Mouse (Mus musculus): ENCODE measurements at regions not wholly inside any gene's neighbourhood (a gene's known extent, or its start where the extent isn't known, plus 50 kb on each side); places are given as distances from the start of the nearest gene placed in this dataset.

DNA sequence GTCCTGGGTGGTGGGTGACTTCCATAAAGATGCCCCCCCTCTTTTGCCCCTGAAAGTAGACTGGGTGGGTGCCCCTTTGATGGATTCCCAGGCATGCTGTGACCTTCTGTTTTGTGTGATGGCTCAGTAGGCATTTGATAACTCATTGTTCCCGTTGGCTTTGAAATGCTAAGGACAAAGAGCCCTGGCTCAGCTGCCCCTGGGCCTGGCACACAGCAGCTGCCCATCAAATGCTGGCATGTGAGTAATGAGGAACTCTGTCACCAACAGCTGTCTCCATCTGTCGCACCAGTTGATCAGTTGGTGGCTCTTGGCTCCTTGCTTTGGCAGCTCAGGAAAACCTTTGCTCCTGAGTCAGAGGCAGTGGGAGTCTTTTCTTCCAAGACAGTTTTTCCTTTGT is 264.8 kb upstream of the Cxcr4 start:
- no peak for TF ChIP-seq POLR2A (IDR thresholded peaks at IDR 0.05; ENCODE audit: control insufficient read depth, low read depth, low read length)
- no peak for TF ChIP-seq CTCF (IDR thresholded peaks at IDR 0.05; ENCODE audit: control insufficient read depth, insufficient read depth, insufficient replicate concordance, low read depth, low read length)
- H3K36me3 ChIP-seq (ENCODE audit: control insufficient read depth, insufficient read depth, low read length): no peaks in the 10 kb centered on the region
- H3K4me1 ChIP-seq (ENCODE audit: control insufficient read depth, insufficient read depth, low read length): no peaks in the 10 kb centered on the region
- no peak overlapping the region for H3K4me3 ChIP-seq (ENCODE audit: control insufficient read depth, low read depth, low read length)
- H3K27ac ChIP-seq (ENCODE audit: control insufficient read depth, insufficient read depth, low read depth, low read length): no peak overlapping the region
- H3K27me3 ChIP-seq (ENCODE audit: control insufficient read depth, insufficient read depth, low read length): no peaks in the 10 kb centered on the region

DNA sequence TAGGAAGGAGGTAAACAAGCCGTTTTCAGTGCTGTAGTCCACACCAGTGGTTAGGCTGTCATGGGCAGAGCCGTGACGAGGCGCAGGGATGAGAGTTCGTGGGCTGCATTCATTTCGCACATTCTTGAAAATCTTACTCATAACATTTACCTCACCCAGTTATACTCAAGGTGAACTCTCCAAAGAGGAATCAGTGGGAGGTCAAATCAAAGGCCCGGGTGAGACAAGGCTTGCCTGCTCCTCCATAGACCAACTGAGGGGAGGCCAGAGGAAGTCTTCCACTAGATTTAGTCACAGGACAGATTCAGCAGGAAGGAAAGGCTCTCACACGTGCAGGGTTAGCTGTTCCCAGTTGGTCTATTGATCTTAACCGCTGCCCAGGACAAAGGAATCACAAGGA is 262.6 kb upstream of the Cxcr4 start:
- TF ChIP-seq POLR2A (IDR thresholded peaks at IDR 0.05; ENCODE audit: control insufficient read depth, low read depth, low read length): no peak
- TF ChIP-seq CTCF (IDR thresholded peaks at IDR 0.05; ENCODE audit: control insufficient read depth, insufficient read depth, insufficient replicate concordance, low read depth, low read length): no peak
- H3K4me3 ChIP-seq (ENCODE audit: control insufficient read depth, low read depth, low read length): no peak overlapping the region
- no peaks in the 10 kb centered on the region for H3K36me3 ChIP-seq (ENCODE audit: control insufficient read depth, insufficient read depth, low read length)
- no peak overlapping the region for H3K27ac ChIP-seq (ENCODE audit: control insufficient read depth, insufficient read depth, low read depth, low read length)
- no peaks in the 10 kb centered on the region for H3K27me3 ChIP-seq (ENCODE audit: control insufficient read depth, insufficient read depth, low read length)
- no peaks in the 10 kb centered on the region for H3K4me1 ChIP-seq (ENCODE audit: control insufficient read depth, insufficient read depth, low read length)

DNA sequence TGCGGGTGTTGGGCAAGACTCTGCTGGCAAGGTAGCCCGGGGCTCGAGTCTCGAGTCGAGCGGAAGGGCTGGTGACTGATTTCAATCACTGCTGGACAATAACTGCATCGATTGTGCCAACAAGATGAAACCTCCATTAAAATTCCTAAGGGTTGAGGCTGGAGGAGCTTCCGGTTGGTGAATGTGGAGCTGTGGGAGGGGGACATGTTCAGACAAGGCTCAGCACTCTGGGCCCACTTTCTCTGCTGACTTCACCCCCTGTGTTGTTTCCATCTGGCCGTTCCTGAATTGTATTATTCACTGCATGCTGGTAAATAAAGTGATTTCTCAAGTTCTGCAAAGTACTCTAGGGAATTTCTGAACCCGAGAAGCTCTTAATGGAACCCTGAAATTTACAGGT is 261.2 kb upstream of the Cxcr4 start:
- no peaks in the 10 kb centered on the region for H3K27me3 ChIP-seq (ENCODE audit: control insufficient read depth, insufficient read depth, low read length)
- H3K4me1 ChIP-seq (ENCODE audit: control insufficient read depth, insufficient read depth, low read length): no peaks in the 10 kb centered on the region
- H3K36me3 ChIP-seq (ENCODE audit: control insufficient read depth, insufficient read depth, low read length): no peaks in the 10 kb centered on the region
- H3K4me3 ChIP-seq (ENCODE audit: control insufficient read depth, low read depth, low read length): no peak overlapping the region
- TF ChIP-seq CTCF (IDR thresholded peaks at IDR 0.05; ENCODE audit: control insufficient read depth, insufficient read depth, insufficient replicate concordance, low read depth, low read length) (no peak), POLR2A (IDR thresholded peaks at IDR 0.05; ENCODE audit: control insufficient read depth, low read depth, low read length) (no peak)
- H3K27ac ChIP-seq (ENCODE audit: control insufficient read depth, insufficient read depth, low read depth, low read length): no peak overlapping the region

DNA sequence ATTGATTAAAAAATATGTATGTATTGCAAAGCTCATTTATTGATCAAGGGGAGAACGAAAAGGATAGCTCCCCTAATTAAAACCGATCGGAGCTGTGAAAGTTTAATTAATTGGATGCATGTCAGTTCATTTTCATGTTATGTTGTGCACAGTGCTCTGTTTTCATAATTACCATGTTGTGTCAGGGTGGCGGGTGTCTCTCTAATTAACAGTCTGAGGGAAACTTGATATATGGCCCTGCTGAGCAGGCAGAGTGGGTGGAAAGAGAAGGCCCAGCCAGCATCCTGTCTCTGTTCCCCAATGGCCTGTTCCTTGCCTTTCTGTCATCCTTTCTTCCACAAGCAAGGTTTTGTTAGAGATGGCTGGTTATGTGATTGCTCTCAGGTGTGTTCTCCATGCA is 245.3 kb upstream of the Cxcr4 start:
- H3K36me3 ChIP-seq (ENCODE audit: control insufficient read depth, insufficient read depth, low read length): no peaks in the 10 kb centered on the region
- TF ChIP-seq POLR2A (IDR thresholded peaks at IDR 0.05; ENCODE audit: control insufficient read depth, low read depth, low read length) (no peak), CTCF (IDR thresholded peaks at IDR 0.05; ENCODE audit: control insufficient read depth, insufficient read depth, insufficient replicate concordance, low read depth, low read length) (no peak)
- H3K4me3 ChIP-seq (ENCODE audit: control insufficient read depth, low read depth, low read length): no peak overlapping the region
- peaks cover 4% of the 10 kb centered on the region; the same call in 1 of the 2 replicates for H3K4me1 ChIP-seq (ENCODE audit: control insufficient read depth, insufficient read depth, low read length)
- no peaks in the 10 kb centered on the region for H3K27me3 ChIP-seq (ENCODE audit: control insufficient read depth, insufficient read depth, low read length)
- no peak overlapping the region for H3K27ac ChIP-seq (ENCODE audit: control insufficient read depth, insufficient read depth, low read depth, low read length)

DNA sequence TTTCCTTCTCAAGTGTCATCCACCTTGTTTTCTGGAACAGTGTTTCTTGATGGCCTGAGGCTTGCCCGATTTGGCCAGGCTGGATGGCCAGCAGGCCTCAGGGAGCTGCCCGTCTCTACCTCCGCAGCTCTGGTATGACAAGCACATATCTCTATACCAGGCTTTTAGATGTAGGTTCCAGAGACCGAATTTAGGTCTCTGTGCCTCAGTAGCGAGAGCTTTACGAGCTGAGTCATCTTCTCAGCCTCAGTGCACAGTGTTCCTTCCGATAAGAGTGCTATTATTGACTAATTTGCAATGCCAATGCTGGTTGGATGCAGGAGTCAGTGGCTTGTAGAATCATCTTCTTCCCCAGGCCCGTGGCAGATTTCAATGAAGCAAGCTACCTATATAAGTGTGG is 243.4 kb upstream of the Cxcr4 start:
- Histone ChIP-seq H3K27ac (ENCODE audit: control insufficient read depth, insufficient read depth, low read depth, low read length) (no peak overlapping the region), H3K36me3 (ENCODE audit: control insufficient read depth, insufficient read depth, low read length) (no peaks in the 10 kb centered on the region), H3K4me3 (ENCODE audit: control insufficient read depth, low read depth, low read length) (no peak overlapping the region), H3K27me3 (ENCODE audit: control insufficient read depth, insufficient read depth, low read length) (no peaks in the 10 kb centered on the region), H3K4me1 (ENCODE audit: control insufficient read depth, insufficient read depth, low read length) (peaks cover 4% of the 10 kb centered on the region; the same call in 1 of the 2 replicates)
- TF ChIP-seq CTCF (IDR thresholded peaks at IDR 0.05; ENCODE audit: control insufficient read depth, insufficient read depth, insufficient replicate concordance, low read depth, low read length) (no peak), POLR2A (IDR thresholded peaks at IDR 0.05; ENCODE audit: control insufficient read depth, low read depth, low read length) (no peak)

DNA sequence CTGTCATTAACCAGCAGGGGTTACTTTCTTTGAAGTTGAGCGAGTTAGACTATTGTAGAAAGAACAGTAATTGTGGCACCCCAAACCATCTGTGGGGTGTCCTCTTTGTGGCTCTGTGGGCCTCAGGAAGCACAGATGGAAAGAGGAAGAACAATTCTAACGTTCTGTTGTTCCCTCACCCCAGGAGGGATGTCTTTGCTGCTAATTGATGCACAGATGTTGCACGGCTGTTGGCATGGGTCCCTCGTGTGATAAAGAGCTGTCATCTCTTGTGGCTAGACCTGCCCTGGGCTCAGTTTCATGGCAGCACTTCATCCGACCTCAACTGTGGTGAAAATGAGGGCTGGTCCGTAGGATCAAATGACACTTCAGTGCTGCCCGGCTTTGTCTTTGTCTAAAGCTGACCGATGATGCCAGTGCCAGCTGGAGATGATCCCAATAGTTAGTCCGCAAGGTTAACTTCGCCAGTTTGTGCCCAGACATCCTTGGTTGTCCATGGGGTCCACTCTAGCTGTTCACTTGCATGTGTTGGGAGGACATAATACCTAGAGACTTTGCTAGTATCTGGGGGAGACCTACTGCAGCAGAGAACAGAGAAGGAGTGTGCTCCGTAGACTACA is 241.1 kb upstream of the Cxcr4 start:
- Histone ChIP-seq H3K4me1 (ENCODE audit: control insufficient read depth, insufficient read depth, low read length) (peaks cover 4% of the 10 kb centered on the region; the same call in 1 of the 2 replicates), H3K27ac (ENCODE audit: control insufficient read depth, insufficient read depth, low read depth, low read length) (no peak overlapping the region), H3K4me3 (ENCODE audit: control insufficient read depth, low read depth, low read length) (no peak overlapping the region), H3K27me3 (ENCODE audit: control insufficient read depth, insufficient read depth, low read length) (no peaks in the 10 kb centered on the region), H3K36me3 (ENCODE audit: control insufficient read depth, insufficient read depth, low read length) (no peaks in the 10 kb centered on the region)
- TF ChIP-seq POLR2A (IDR thresholded peaks at IDR 0.05; ENCODE audit: control insufficient read depth, low read depth, low read length): no peak
- TF ChIP-seq CTCF (IDR thresholded peaks at IDR 0.05; ENCODE audit: control insufficient read depth, insufficient read depth, insufficient replicate concordance, low read depth, low read length): no peak

DNA sequence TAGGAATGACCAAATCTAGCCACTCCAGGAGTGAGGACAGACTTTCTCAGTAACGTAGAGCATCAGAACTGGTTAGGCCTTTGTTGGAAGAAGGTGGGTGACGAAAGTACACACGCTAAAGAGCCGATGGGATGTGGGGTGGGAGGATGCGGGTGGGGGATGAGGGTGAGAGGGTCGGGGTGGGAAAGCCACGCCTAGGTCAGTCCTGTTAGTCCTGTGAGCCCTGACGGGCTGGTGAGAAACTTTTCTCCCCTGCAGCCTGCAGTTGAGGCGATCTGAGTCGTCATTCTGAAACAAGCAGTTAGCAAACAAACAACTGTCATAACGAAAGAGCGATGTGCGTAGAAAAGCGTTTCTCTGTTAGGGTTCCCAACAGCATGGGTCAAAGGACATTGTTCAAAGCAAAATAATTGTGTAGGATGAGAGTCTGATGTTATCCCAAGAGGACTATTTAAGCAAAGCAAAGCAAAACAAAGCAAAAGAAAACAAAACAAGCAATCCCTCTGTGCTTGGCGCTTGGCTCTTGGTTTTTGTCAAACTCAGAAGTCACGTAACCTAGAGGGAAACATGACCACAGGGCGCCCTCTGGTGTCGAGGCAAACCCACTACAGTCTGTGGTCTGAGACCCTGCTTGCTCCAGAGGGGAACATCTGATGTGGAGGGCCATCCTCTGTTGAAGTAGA is 240.2 kb upstream of the Cxcr4 start:
- Histone ChIP-seq H3K27ac (ENCODE audit: control insufficient read depth, insufficient read depth, low read depth, low read length) (no peak overlapping the region), H3K4me1 (ENCODE audit: control insufficient read depth, insufficient read depth, low read length) (peaks cover 4% of the 10 kb centered on the region; the same call in 1 of the 2 replicates), H3K27me3 (ENCODE audit: control insufficient read depth, insufficient read depth, low read length) (no peaks in the 10 kb centered on the region), H3K36me3 (ENCODE audit: control insufficient read depth, insufficient read depth, low read length) (no peaks in the 10 kb centered on the region), H3K4me3 (ENCODE audit: control insufficient read depth, low read depth, low read length) (peak overlapping the region; percentile 12)
- TF ChIP-seq CTCF (IDR thresholded peaks at IDR 0.05; ENCODE audit: control insufficient read depth, insufficient read depth, insufficient replicate concordance, low read depth, low read length) (peak; percentile 96), POLR2A (IDR thresholded peaks at IDR 0.05; ENCODE audit: control insufficient read depth, low read depth, low read length) (no peak)
